17 mouse cellular contexts compared by ENCODE assay signal in genomic region chr8:105686551-105686950, GRCm38 (mm10). TPM values are rescaled to one million over a fixed set of nuclear protein-coding genes. Genes with fewer than 3 reads are reported as not detected.
A peak's percentile ranks its signal among the peaks of the same experiment; 100 is the strongest.
DNase-seq lines count a peak whose midpoint lies in the region; ATAC-seq and TF ChIP-seq lines count a peak whose summit lies in the region.
"Had no signal": no experiment of that assay in that cellular context is flagged by ENCODE, and none has a peak within 500 bp of the region (broad histone marks: within the 10 kb centered on the region; RNA-seq: fewer than 3 reads in every experiment).

No protein-coding gene starts in this region.

- no peak for DNase-seq in forebrain, embryonic 11.5 days (ENCODE audit: low spot score)
- DNase-seq in kidney, postnatal 0 days (ENCODE audit: low spot score): no peak
- no peak for DNase-seq in kidney, postnatal 10 days
- no peak for DNase-seq in adrenal gland, adult 2 months
- DNase-seq in cerebellum, postnatal 25 days: no peak
- DNase-seq: adrenal gland, postnatal 25 days; cerebellum, adult 2 months; gastrocnemius, postnatal 10 days; kidney, postnatal 36 days had no signal

- ATAC-seq in forebrain, embryonic 16.5 days: 0 out of 2 replicates have a peak, but pooled peaks have one; percentile 4
- ATAC-seq in forebrain, embryonic 11.5 days (replicated peaks; ENCODE audit: low FRiP score): no peak
- no peak for ATAC-seq in kidney, postnatal 0 days (replicated peaks; ENCODE audit: low FRiP score, low read depth)
- 0 out of 2 replicates have a peak, but pooled peaks have one; percentile 4 for ATAC-seq in megakaryocyte-erythroid progenitor cell, adult 5-6 weeks (replicated peaks; ENCODE audit: low FRiP score, low TSS enrichment, poor library complexity, severe bottlenecking)
- ATAC-seq: forebrain, embryonic 13.5 days had no signal

- WGBS in forebrain, embryonic 16.5 days: 71% methylated on average over 6 of the region's 6 CpGs
- 67% methylated on average over 6 of the region's 6 CpGs for WGBS in forebrain, embryonic 11.5 days
- WGBS in kidney, postnatal 0 days: 65% methylated on average over 6 of the region's 6 CpGs

- H3K9me3 ChIP-seq in forebrain, embryonic 16.5 days (ENCODE audit: control insufficient read depth, low read length): no peaks in the 10 kb centered on the region
- no peaks in the 10 kb centered on the region for H3K9me3 ChIP-seq in forebrain, embryonic 11.5 days (ENCODE audit: control insufficient read depth, low read length)
- H3K9me3 ChIP-seq in kidney, postnatal 0 days (replicated peaks; ENCODE audit: low read length): no peaks in the 10 kb centered on the region
- no peaks in the 10 kb centered on the region for H3K9me3 ChIP-seq in ES-Bruce4 (replicated peaks; ENCODE audit: control insufficient read depth, insufficient read depth, low read length, poor library complexity, severe bottlenecking)
- H3K9me3 ChIP-seq: embryonic facial prominence, embryonic 12.5 days; forebrain, embryonic 13.5 days; hindbrain, embryonic 10.5 days; lung, embryonic 15.5 days; midbrain, embryonic 12.5 days had no signal

- no peaks in the 10 kb centered on the region for H3K27me3 ChIP-seq in forebrain, embryonic 16.5 days (replicated peaks; ENCODE audit: control insufficient read depth, insufficient read depth, low read length)
- no peaks in the 10 kb centered on the region for H3K27me3 ChIP-seq in forebrain, embryonic 11.5 days (ENCODE audit: control insufficient read depth, insufficient read depth, low read length)
- no peaks in the 10 kb centered on the region for H3K27me3 ChIP-seq in kidney, postnatal 0 days (ENCODE audit: insufficient read depth, low read length)
- no peaks in the 10 kb centered on the region for H3K27me3 ChIP-seq in ES-Bruce4 (ENCODE audit: control insufficient read depth, insufficient read depth, low read length, poor library complexity, severe bottlenecking)
- H3K27me3 ChIP-seq: embryonic facial prominence, embryonic 12.5 days; forebrain, embryonic 13.5 days; lung, embryonic 15.5 days; midbrain, embryonic 12.5 days had no signal

- TF ChIP-seq EP300 in ES-Bruce4 (IDR thresholded peaks at IDR 0.05; ENCODE audit: insufficient read depth, low read depth, low read length): no peak

- H3K27ac ChIP-seq in forebrain, embryonic 16.5 days (ENCODE audit: low read length): no peak overlapping the region
- no peak overlapping the region for H3K27ac ChIP-seq in forebrain, embryonic 11.5 days (ENCODE audit: low read depth, low read length)
- H3K27ac ChIP-seq in kidney, postnatal 0 days: no peak overlapping the region
- H3K27ac ChIP-seq in ES-Bruce4 (ENCODE audit: insufficient read depth, low read length): 0 out of 2 replicates have a peak overlapping the region, but pooled peaks have one; percentile 5
- H3K27ac ChIP-seq: embryonic facial prominence, embryonic 12.5 days; forebrain, embryonic 13.5 days; lung, embryonic 15.5 days; midbrain, embryonic 12.5 days had no signal

- no peak overlapping the region for H3K4me3 ChIP-seq in forebrain, embryonic 16.5 days (replicated peaks; ENCODE audit: low read length)
- no peak overlapping the region for H3K4me3 ChIP-seq in forebrain, embryonic 11.5 days (ENCODE audit: low read depth, low read length)
- no peak overlapping the region for H3K4me3 ChIP-seq in kidney, postnatal 0 days (replicated peaks; ENCODE audit: low read depth, low read length)
- peak overlapping the region; percentile 53 for H3K4me3 ChIP-seq in ES-Bruce4 (ENCODE audit: low read depth, low read length)
- H3K4me3 ChIP-seq: embryonic facial prominence, embryonic 12.5 days; forebrain, embryonic 13.5 days; midbrain, embryonic 12.5 days had no signal

- TF ChIP-seq POLR2A in ES-Bruce4 (IDR thresholded peaks at IDR 0.05; ENCODE audit: insufficient read depth, low read length): no peak

- H3K36me3 ChIP-seq in forebrain, embryonic 16.5 days (ENCODE audit: control insufficient read depth, insufficient read depth): peaks cover 10% of the 10 kb centered on the region
- peaks cover 11% of the 10 kb centered on the region; the same call in 1 of the 2 replicates for H3K36me3 ChIP-seq in forebrain, embryonic 11.5 days (ENCODE audit: control insufficient read depth, insufficient read depth, low read length)
- H3K36me3 ChIP-seq in kidney, postnatal 0 days (ENCODE audit: insufficient read depth, low read length): peaks cover 12% of the 10 kb centered on the region
- peaks cover 15% of the 10 kb centered on the region for H3K36me3 ChIP-seq in ES-Bruce4 (ENCODE audit: control insufficient read depth, insufficient read depth, low read length, poor library complexity, severe bottlenecking)

- H3K4me2 ChIP-seq in forebrain, embryonic 16.5 days (ENCODE audit: low read length): no peak overlapping the region
- no peak overlapping the region for H3K4me2 ChIP-seq in forebrain, embryonic 11.5 days (ENCODE audit: low read depth, low read length, severe bottlenecking)
- peak overlapping the region; percentile 56; the same call in 1 of the 2 replicates for H3K4me2 ChIP-seq in kidney, postnatal 0 days (ENCODE audit: low read length)
- H3K4me2 ChIP-seq: forebrain, embryonic 13.5 days had no signal

- TF ChIP-seq CTCF in kidney, postnatal 0 days (IDR thresholded peaks at IDR 0.05; ENCODE audit: low read depth): no peak
- TF ChIP-seq CTCF in ES-Bruce4 (IDR thresholded peaks at IDR 0.05; ENCODE audit: low read depth, low read length): no peak

- no peak overlapping the region for H3K9ac ChIP-seq in forebrain, embryonic 16.5 days (replicated peaks; ENCODE audit: low read depth, low read length)
- no peak overlapping the region for H3K9ac ChIP-seq in forebrain, embryonic 11.5 days (ENCODE audit: low read length)
- 0 out of 2 replicates have a peak overlapping the region, but pooled peaks have one; percentile 8 for H3K9ac ChIP-seq in kidney, postnatal 0 days (ENCODE audit: low read depth, low read length)
- peak overlapping the region; percentile 84 for H3K9ac ChIP-seq in ES-Bruce4 (ENCODE audit: low read depth, poor library complexity, severe bottlenecking)
- H3K9ac ChIP-seq: embryonic facial prominence, embryonic 12.5 days; forebrain, embryonic 13.5 days; lung, embryonic 15.5 days; midbrain, embryonic 12.5 days had no signal

- H3K4me1 ChIP-seq in forebrain, embryonic 16.5 days (replicated peaks; ENCODE audit: control insufficient read depth, insufficient read depth, low read length): no peaks in the 10 kb centered on the region
- no peaks in the 10 kb centered on the region for H3K4me1 ChIP-seq in forebrain, embryonic 11.5 days (replicated peaks; ENCODE audit: control insufficient read depth, insufficient read depth, low read length)
- H3K4me1 ChIP-seq in kidney, postnatal 0 days (replicated peaks; ENCODE audit: insufficient read depth, low read length): no peaks in the 10 kb centered on the region
- peaks cover 3% of the 10 kb centered on the region for H3K4me1 ChIP-seq in ES-Bruce4 (ENCODE audit: control insufficient read depth, insufficient read depth, low read length)
- H3K4me1 ChIP-seq: embryonic facial prominence, embryonic 12.5 days; forebrain, embryonic 13.5 days had no signal

RNA-seq across cellular contexts. Expression of gene Carmil2, which starts 0.5 kb away (rescaled TPM):
- polyA plus RNA-seq in forebrain, embryonic 16.5 days (2015; fragmentation: Nextera tagmentation; extraction: Ambion mirVana): 9.5 and 12.7 TPM in 2 replicates
- polyA plus RNA-seq in forebrain, embryonic 11.5 days (2014; fragmentation: Nextera tagmentation; extraction: Ambion mirVana): 1.8 and 2.0 TPM in 2 replicates
- 0.28 and 0.45 TPM in 2 replicates for polyA plus RNA-seq in kidney, postnatal 0 days (2015; fragmentation: Nextera tagmentation; extraction: Ambion mirVana)
- polyA plus RNA-seq in ES-Bruce4 (2011; ENCODE audit: insufficient read depth, insufficient read length, low read depth, missing spikeins): 4.7 and 5.6 TPM in 2 replicates
- total RNA-seq in megakaryocyte-erythroid progenitor cell, adult 5-6 weeks (2014; fragmentation: Nextera tagmentation): 5.7 and 7.1 TPM in 2 replicates
- total RNA-seq in megakaryocyte-erythroid progenitor cell, adult 5-6 weeks (2017): 1.1 and 2.7 TPM in 2 replicates
- total RNA-seq in adrenal gland, adult 2 months (2021): 1 to 10 TPM; 2.0 to 2.9 TPM
- polyA plus RNA-seq in adrenal gland, adult 2 months (2012; rRNA removed): 3.3 and 4.2 TPM in 2 replicates

RNA-seq across cellular contexts. Expression of gene Acd, which starts 14.4 kb away (rescaled TPM):
- 105 and 106 TPM in 2 replicates for polyA plus RNA-seq in forebrain, embryonic 16.5 days (2015; fragmentation: Nextera tagmentation; extraction: Ambion mirVana)
- 76.9 and 83.6 TPM in 2 replicates for polyA plus RNA-seq in forebrain, embryonic 11.5 days (2014; fragmentation: Nextera tagmentation; extraction: Ambion mirVana)
- polyA plus RNA-seq in kidney, postnatal 0 days (2015; fragmentation: Nextera tagmentation; extraction: Ambion mirVana): 51.2 and 53.4 TPM in 2 replicates
- 30.1 and 36.7 TPM in 2 replicates for polyA plus RNA-seq in ES-Bruce4 (2011; ENCODE audit: insufficient read depth, insufficient read length, low read depth, missing spikeins)
- total RNA-seq in megakaryocyte-erythroid progenitor cell, adult 5-6 weeks (2014; fragmentation: Nextera tagmentation): 60.3 and 83.6 TPM in 2 replicates
- total RNA-seq in megakaryocyte-erythroid progenitor cell, adult 5-6 weeks (2017): 20.6 and 46.8 TPM in 2 replicates
- 10 to 100 TPM; 21.7 to 28.7 TPM for total RNA-seq in adrenal gland, adult 2 months (2021)
- polyA plus RNA-seq in adrenal gland, adult 2 months (2012; rRNA removed): 39.9 and 41.9 TPM in 2 replicates

RNA-seq across cellular contexts. Expression of gene Pard6a, which starts 14.4 kb away (rescaled TPM):
- polyA plus RNA-seq in forebrain, embryonic 16.5 days (2015; fragmentation: Nextera tagmentation; extraction: Ambion mirVana): 45.4 and 50.0 TPM in 2 replicates
- 24.9 and 25.1 TPM in 2 replicates for polyA plus RNA-seq in forebrain, embryonic 11.5 days (2014; fragmentation: Nextera tagmentation; extraction: Ambion mirVana)
- polyA plus RNA-seq in kidney, postnatal 0 days (2015; fragmentation: Nextera tagmentation; extraction: Ambion mirVana): 18.7 and 19.6 TPM in 2 replicates
- polyA plus RNA-seq in ES-Bruce4 (2011; ENCODE audit: insufficient read depth, insufficient read length, low read depth, missing spikeins): 10.4 and 10.9 TPM in 2 replicates
- total RNA-seq in megakaryocyte-erythroid progenitor cell, adult 5-6 weeks (2014; fragmentation: Nextera tagmentation): 9.1 and 16.5 TPM in 2 replicates
- 2.6 and 13.0 TPM in 2 replicates for total RNA-seq in megakaryocyte-erythroid progenitor cell, adult 5-6 weeks (2017)
- total RNA-seq in adrenal gland, adult 2 months (2021): 10 to 100 TPM; 11.0 to 14.7 TPM
- polyA plus RNA-seq in adrenal gland, adult 2 months (2012; rRNA removed): 20.2 and 21.3 TPM in 2 replicates

RNA-seq across cellular contexts. Expression of gene 4933405L10Rik, which starts 20.9 kb away (rescaled TPM):
- 0.22 and 0.32 TPM in 2 replicates for polyA plus RNA-seq in forebrain, embryonic 16.5 days (2015; fragmentation: Nextera tagmentation; extraction: Ambion mirVana)
- 0.36 TPM in 1 of 2 replicates, not detected in the other for polyA plus RNA-seq in forebrain, embryonic 11.5 days (2014; fragmentation: Nextera tagmentation; extraction: Ambion mirVana)
- 0.11 TPM in 1 of 2 replicates, not detected in the other for polyA plus RNA-seq in kidney, postnatal 0 days (2015; fragmentation: Nextera tagmentation; extraction: Ambion mirVana)
- polyA plus RNA-seq in ES-Bruce4 (2011; ENCODE audit: insufficient read depth, insufficient read length, low read depth, missing spikeins): not detected in 2 replicates
- not detected in 2 replicates for total RNA-seq in megakaryocyte-erythroid progenitor cell, adult 5-6 weeks (2014; fragmentation: Nextera tagmentation)
- total RNA-seq in megakaryocyte-erythroid progenitor cell, adult 5-6 weeks (2017): not detected in 2 replicates
- total RNA-seq in adrenal gland, adult 2 months (2021): not detected
- polyA plus RNA-seq in adrenal gland, adult 2 months (2012; rRNA removed): 0.10 TPM in 1 of 2 replicates, not detected in the other
- total RNA-seq: adrenal gland, postnatal 25 days; gastrocnemius, postnatal 10 days had no signal
- polyA plus RNA-seq: forebrain, embryonic 13.5 days had no signal

RNA-seq across cellular contexts. Expression of gene Enkd1, which starts 21.5 kb away (rescaled TPM):
- 16.3 and 19.6 TPM in 2 replicates for polyA plus RNA-seq in forebrain, embryonic 16.5 days (2015; fragmentation: Nextera tagmentation; extraction: Ambion mirVana)
- polyA plus RNA-seq in forebrain, embryonic 11.5 days (2014; fragmentation: Nextera tagmentation; extraction: Ambion mirVana): 43.0 and 44.4 TPM in 2 replicates
- 14.6 and 17.8 TPM in 2 replicates for polyA plus RNA-seq in kidney, postnatal 0 days (2015; fragmentation: Nextera tagmentation; extraction: Ambion mirVana)
- polyA plus RNA-seq in ES-Bruce4 (2011; ENCODE audit: insufficient read depth, insufficient read length, low read depth, missing spikeins): 18.6 and 20.1 TPM in 2 replicates
- total RNA-seq in megakaryocyte-erythroid progenitor cell, adult 5-6 weeks (2014; fragmentation: Nextera tagmentation): 15.8 and 25.4 TPM in 2 replicates
- total RNA-seq in megakaryocyte-erythroid progenitor cell, adult 5-6 weeks (2017): 7.4 and 9.9 TPM in 2 replicates
- total RNA-seq in adrenal gland, adult 2 months (2021): 1 to 10 TPM; 2.9 to 6.8 TPM
- 9.7 and 12.9 TPM in 2 replicates for polyA plus RNA-seq in adrenal gland, adult 2 months (2012; rRNA removed)

Comparison
In these comparisons a context has a peak if more than half of its experiments do, and no peak if none do; other contexts are left out.
1. ATAC-seq: peak in forebrain, embryonic 16.5 days (single experiment) and megakaryocyte-erythroid progenitor cell, adult 5-6 weeks (single experiment); none in forebrain, embryonic 11.5 days (single experiment) and kidney, postnatal 0 days (single experiment).
2. H3K9ac ChIP-seq: peak in kidney, postnatal 0 days (single experiment) and ES-Bruce4 (single experiment); none in forebrain, embryonic 16.5 days (single experiment) and forebrain, embryonic 11.5 days (single experiment).